Mouse (Mus musculus) CH12.LX (cell line): Measurements from ENCODE around the gene Theg. TPM values are rescaled to one million over a fixed set of nuclear protein-coding genes. Genes with fewer than 3 reads are reported as not detected.

Experiments used
- DNase-seq: peaks from one replicate; pipeline ENCODE4 v3.0.0-alpha.2; 2013; ENCODE audit errors: extremely low read depth
- H3K27ac ChIP-seq: 2 replicates; pipeline ENCODE4 v1.5.1; 2012; ENCODE audit warnings: low read depth, mild to moderate bottlenecking, control low read depth, moderate library complexity; ENCODE audit not compliant: insufficient read depth
- H3K27me3 ChIP-seq: replicated peaks from 2 replicates; pipeline ENCODE3; 2012; ENCODE audit warnings: inconsistent platforms
- H3K36me3 ChIP-seq, 2 experiments: replicated peaks in 1 of 2; 2 replicates each; pipeline versions ENCODE3 to v1.6.1; 2012; ENCODE audit warnings: inconsistent platforms in 1 of 2, low read length in 1 of 2, mild to moderate bottlenecking in 1 of 2, mixed read lengths in 1 of 2, moderate library complexity in 1 of 2; ENCODE audit not compliant: control insufficient read depth in 1 of 2, insufficient read depth in 1 of 2
- H3K4me1 ChIP-seq, 2 experiments: 2 replicates each; pipeline ENCODE4 v1.6.1; 2012; ENCODE audit warnings: inconsistent platforms in 1 of 2, moderate library complexity in 1 of 2; ENCODE audit not compliant: insufficient read depth in 2 of 2, control insufficient read depth in 1 of 2
- H3K4me2 ChIP-seq: 2 replicates; pipeline ENCODE4 v1.6.1; 2012; ENCODE audit warnings: low read depth, mild to moderate bottlenecking, control low read depth; ENCODE audit not compliant: poor library complexity, insufficient read depth, severe bottlenecking
- H3K4me3 ChIP-seq, 3 experiments: fragments of 150-350 bp in 1 of 3; sonication (generic) in 1 of 3; replicated peaks in 1 of 3; 2 replicates each; pipeline versions ENCODE3 to v1.5.1; 2011 to 2012; ENCODE audit warnings: low read depth in 2 of 3, low read length in 2 of 3, mild to moderate bottlenecking in 2 of 3, moderate library complexity in 2 of 3, control low read depth in 1 of 3, improper control_type of control experiment in 1 of 3, inconsistent platforms in 1 of 3, mixed read lengths in 1 of 3; ENCODE audit not compliant: poor library complexity in 1 of 3
- H3K79me2 ChIP-seq: replicated peaks from 2 replicates; pipeline ENCODE4 v1.6.1; 2012; ENCODE audit warnings: mild to moderate bottlenecking, moderate library complexity; ENCODE audit not compliant: control insufficient read depth, poor library complexity, insufficient read depth, severe bottlenecking; ENCODE audit errors: extremely low read depth
- H3K9ac ChIP-seq: 2 replicates; pipeline ENCODE4 v1.6.1; 2012; ENCODE audit warnings: low read depth, mild to moderate bottlenecking, control low read depth, moderate library complexity; ENCODE audit not compliant: insufficient read depth
- H3K9me3 ChIP-seq: replicated peaks from 2 replicates; pipeline ENCODE3; 2012; ENCODE audit warnings: low read length, inconsistent platforms, mixed read lengths
- BHLHE40 ChIP-seq: IDR thresholded peaks from 2 replicates; pipeline ENCODE4 v1.6.1; 2011; ENCODE audit warnings: mild to moderate bottlenecking, low read depth, low read length, improper control_type of control experiment
- CHD1 ChIP-seq: IDR thresholded peaks from 2 replicates; pipeline ENCODE4 v1.6.1; 2012; ENCODE audit warnings: low read depth, low read length, improper control_type of control experiment, inconsistent platforms
- E2F4 ChIP-seq: IDR thresholded peaks from 2 replicates; pipeline ENCODE4 v1.6.1; 2011; ENCODE audit warnings: low read depth, low read length, improper control_type of control experiment; ENCODE audit not compliant: insufficient replicate concordance
- ETS1 ChIP-seq: conservative IDR thresholded peaks from 2 replicates; pipeline ENCODE4 v1.6.1; 2012; ENCODE audit warnings: low read depth, mild to moderate bottlenecking, inconsistent platforms, low read length, improper control_type of control experiment, moderate library complexity
- GABPA ChIP-seq: IDR thresholded peaks from 2 replicates; pipeline ENCODE4 v1.6.1; 2012; ENCODE audit warnings: low read depth, low read length, improper control_type of control experiment, inconsistent platforms; ENCODE audit not compliant: insufficient replicate concordance
- IRF4 ChIP-seq: IDR thresholded peaks from 2 replicates; pipeline ENCODE4 v1.6.1; 2014; ENCODE audit warnings: low read depth, mild to moderate bottlenecking, inconsistent platforms, low read length, improper control_type of control experiment
- JUN ChIP-seq: IDR thresholded peaks from 2 replicates; pipeline ENCODE4 v1.6.1; 2011; ENCODE audit warnings: low read depth, mild to moderate bottlenecking, low read length, improper control_type of control experiment, moderate library complexity; ENCODE audit not compliant: insufficient read depth
- KAT2A ChIP-seq: IDR thresholded peaks from 2 replicates; pipeline ENCODE4 v1.6.1; 2012; ENCODE audit warnings: low read length, improper control_type of control experiment, inconsistent platforms; ENCODE audit not compliant: insufficient replicate concordance
- MAX ChIP-seq: IDR thresholded peaks from 2 replicates; pipeline ENCODE4 v1.6.1; 2011; ENCODE audit warnings: low read length, improper control_type of control experiment
- PAX5 ChIP-seq: IDR thresholded peaks from 2 replicates; pipeline ENCODE4 v1.6.1; 2012; ENCODE audit warnings: low read length, inconsistent platforms, mixed read lengths
- POLR2A ChIP-seq: IDR thresholded peaks from 2 replicates; pipeline ENCODE4 v1.6.1; 2011; ENCODE audit warnings: low read depth, mild to moderate bottlenecking, improper control_type of control experiment, low read length
- ZC3H11A ChIP-seq: IDR thresholded peaks from 2 replicates; pipeline ENCODE4 v1.6.1; 2012; ENCODE audit warnings: low read depth, mild to moderate bottlenecking, inconsistent platforms, low read length, improper control_type of control experiment
- ZKSCAN1 ChIP-seq: IDR thresholded peaks from 2 replicates; pipeline ENCODE4 v1.6.1; 2012; ENCODE audit warnings: low read depth, inconsistent platforms, low read length, improper control_type of control experiment, borderline replicate concordance
- ZNF384 ChIP-seq: IDR thresholded peaks from 2 replicates; pipeline ENCODE4 v1.6.1; 2012; ENCODE audit warnings: low read depth, low read length, improper control_type of control experiment, inconsistent platforms
- dilution Hi-C: fragments of 300-500 bp; cut with MboI; formaldehyde crosslinking; loops from 2 replicates; pipeline ENCODE4 v1.14.3; 2020; ENCODE audit warnings: low sequenced_read_pairs; ENCODE audit not compliant: extremely low pct_unique_long_range_greater_than_20kb, extremely low pct_ligation_motif_present
- in situ Hi-C: fragments of 300-500 bp; cut with MboI; formaldehyde crosslinking; loops from 3 replicates; pipeline ENCODE4 v1.14.3; 2019; ENCODE audit warnings: low sequenced_read_pairs, low pct_ligation_motif_present, low pct_unique_long_range_greater_than_20kb, mixed read lengths
- polyA plus RNA-seq: library from polyadenylated mRNA; unstranded; fragments of >175 nt; gene quantifications from 2 replicates; pipeline ENCODE4 v1.2.1, GENCODE M21; 2012; ENCODE audit warnings: low read depth; ENCODE audit not compliant: insufficient read length
- total RNA-seq, 2 experiments: library from RNA; depleted of rRNA; stranded (reverse); fragments of 300-350 nt in 1 of 2; fragments of >200 nt in 1 of 2; gene quantifications; 2 replicates each; pipeline ENCODE4 v1.2.3; 2012 to 2014

The Theg gene
- total and polyA plus RNA-seq, 3 experiments = not detected

DNA sequence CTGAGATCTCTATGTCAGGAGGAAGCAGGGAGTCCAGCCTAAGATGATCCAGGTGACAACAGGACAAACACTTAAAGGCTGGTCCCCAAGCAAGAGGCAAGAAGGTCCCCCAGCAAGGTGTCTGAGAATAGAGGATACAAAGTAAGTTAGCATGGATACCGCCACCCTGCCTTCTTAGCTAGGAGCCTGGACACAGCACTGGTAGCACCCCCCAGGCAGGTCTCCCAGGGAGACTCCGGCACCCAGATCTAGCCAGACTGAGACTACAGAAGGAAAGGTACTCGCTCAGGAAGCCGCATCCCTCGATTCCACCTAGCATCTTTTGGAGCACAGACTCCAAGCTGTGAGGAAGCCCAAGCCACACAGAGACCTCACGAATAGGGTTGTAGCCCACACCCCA lies 34.0 kb downstream of the Theg start:
- Histone ChIP-seq H3K79me2 (peaks cover 6% of the 10 kb centered on the region), H3K9me3 (peaks cover 2% of the 10 kb centered on the region), H3K4me2 (no peak overlapping the region), H3K27me3 (peaks cover 14% of the 10 kb centered on the region), H3K4me1 (peaks cover 11 to 28% of the 10 kb centered on the region in 2 experiments), H3K4me3 (no peak overlapping the region), H3K36me3 (peaks cover 20 to 38% of the 10 kb centered on the region in 2 experiments), H3K9ac (no peak overlapping the region), H3K27ac (no peak overlapping the region)
- DNase-seq = no peak
- dilution Hi-C loops (no loop called here), in situ Hi-C loops (no loop called here)
- TF ChIP-seq PAX5 (no peak), E2F4 (no peak), GABPA (no peak), ETS1 (no peak)

DNA sequence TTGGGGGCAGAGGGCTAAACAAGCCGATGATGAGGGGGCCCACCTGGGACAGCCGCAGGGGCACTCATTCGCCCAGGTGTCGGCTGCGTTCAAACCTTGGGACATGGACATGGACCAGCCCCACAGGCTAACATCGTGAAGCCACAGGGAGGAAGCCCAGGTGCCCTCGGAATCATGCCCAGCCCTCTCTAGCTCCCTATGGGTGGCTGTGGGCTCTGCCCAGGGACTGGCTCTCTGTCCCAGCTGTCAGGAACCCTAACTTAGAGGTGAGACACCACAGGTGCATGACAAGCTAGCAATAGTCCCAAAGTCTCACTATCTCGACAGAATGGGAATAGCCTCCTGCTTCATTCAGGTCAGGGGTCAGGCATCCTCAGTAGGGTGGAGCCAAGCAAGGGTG lies 34.6 kb downstream of the Theg start:
- peaks cover 27 to 45% of the 10 kb centered on the region in 2 experiments for H3K36me3 ChIP-seq
- in situ Hi-C loops = no loop called here
- TF ChIP-seq KAT2A (no peak), MAX (no peak), JUN (no peak), ZNF384 (no peak), ZKSCAN1 (no peak), POLR2A (no peak)
- TF ChIP-seq, all 38 proteins: peak for 0
- DNase-seq = no peak
- Histone ChIP-seq H3K4me1 (peaks cover 11 to 28% of the 10 kb centered on the region in 2 experiments), H3K9ac (no peak overlapping the region), H3K4me2 (no peak overlapping the region), H3K79me2 (peaks cover 6% of the 10 kb centered on the region), H3K27ac (no peak overlapping the region), H3K9me3 (no peaks in the 10 kb centered on the region), H3K4me3 (no peak overlapping the region), H3K27me3 (peaks cover 13% of the 10 kb centered on the region)
- dilution Hi-C loops = no loop called here

DNA sequence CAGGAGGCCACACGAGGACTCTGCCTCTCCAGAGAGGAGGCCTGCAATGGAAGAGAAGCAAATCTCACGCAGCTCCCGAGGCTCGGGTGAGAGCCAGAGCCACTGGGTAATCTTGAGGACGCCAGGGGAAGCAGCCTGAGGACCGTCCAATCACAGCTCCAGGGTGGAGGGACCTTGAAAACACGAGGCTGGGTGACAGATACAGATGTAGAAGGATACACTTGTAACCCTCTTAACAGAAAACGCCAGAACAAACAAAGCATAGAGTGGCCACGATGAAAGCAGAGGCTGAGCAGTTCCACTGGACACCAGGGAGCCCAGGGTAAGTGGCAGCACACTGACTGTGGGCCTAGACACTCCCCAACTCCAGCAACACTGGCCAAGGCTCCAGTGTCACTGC lies 36.8 kb downstream of the Theg start:
- in situ Hi-C loops (no loop called here), dilution Hi-C loops (no loop called here)
- TF ChIP-seq IRF4 (no peak), CHD1 (no peak), BHLHE40 (no peak), ZC3H11A (no peak)
- no peak overlapping the region for H3K27ac ChIP-seq
- peaks cover 45 to 66% of the 10 kb centered on the region in 2 experiments for H3K36me3 ChIP-seq
- H3K79me2 ChIP-seq = peaks cover 6% of the 10 kb centered on the region
- H3K27me3 ChIP-seq = peaks cover under 1% of the 10 kb centered on the region
- no peak overlapping the region for H3K4me3 ChIP-seq
- DNase-seq = no peak
- no peak overlapping the region for H3K9ac ChIP-seq
- H3K4me2 ChIP-seq = no peak overlapping the region
- peaks cover 9 to 25% of the 10 kb centered on the region in 2 experiments for H3K4me1 ChIP-seq
- H3K9me3 ChIP-seq = no peaks in the 10 kb centered on the region
